Comparison of ENCODE assay signal across 21 mouse cellular contexts in genomic region chr2:71494503-71494902, GRCm38 (mm10). TPM values are rescaled to one million over a fixed set of nuclear protein-coding genes. Genes with fewer than 3 reads are reported as not detected.
DNase-seq lines count a peak whose midpoint lies in the region; ATAC-seq lines count a peak whose summit lies in the region.
"Had no signal": no experiment of that assay in that cellular context is flagged by ENCODE, and none has a peak within 500 bp of the region (broad histone marks: within the 10 kb centered on the region; RNA-seq: fewer than 3 reads in every experiment).

No protein-coding gene starts in this region.

- no peaks in the 10 kb centered on the region for H3K27me3 ChIP-seq in hindbrain, embryonic 14.5 days (ENCODE audit: control insufficient read depth, insufficient read depth, low read length)
- H3K27me3 ChIP-seq in hindbrain, embryonic 11.5 days (ENCODE audit: control insufficient read depth, insufficient read depth, low read length) = no peaks in the 10 kb centered on the region
- no peaks in the 10 kb centered on the region for H3K27me3 ChIP-seq in midbrain, embryonic 13.5 days
- no peaks in the 10 kb centered on the region for H3K27me3 ChIP-seq in intestine, embryonic 16.5 days (replicated peaks; ENCODE audit: control insufficient read depth, insufficient read depth, low read length)
- H3K27me3 ChIP-seq: liver, embryonic 12.5 days; lung, embryonic 15.5 days; neural tube, embryonic 13.5 days had no signal

- no peaks in the 10 kb centered on the region for H3K36me3 ChIP-seq in hindbrain, embryonic 14.5 days (replicated peaks; ENCODE audit: control insufficient read depth, insufficient read depth)
- no peaks in the 10 kb centered on the region for H3K36me3 ChIP-seq in hindbrain, embryonic 11.5 days (ENCODE audit: control insufficient read depth, insufficient read depth, low read length)
- H3K36me3 ChIP-seq in midbrain, embryonic 13.5 days = no peaks in the 10 kb centered on the region
- no peaks in the 10 kb centered on the region for H3K36me3 ChIP-seq in intestine, embryonic 16.5 days (ENCODE audit: control insufficient read depth, insufficient read depth, low read length)
- H3K36me3 ChIP-seq: liver, embryonic 12.5 days; lung, embryonic 15.5 days; neural tube, embryonic 13.5 days had no signal

- no peak for DNase-seq in hindbrain, embryonic 14.5 days (ENCODE audit: low spot score)
- DNase-seq in hindbrain, embryonic 11.5 days (ENCODE audit: low spot score) = no peak
- peak; percentile 38 to 40 for DNase-seq in right cerebral cortex, adult 2 months (ENCODE audit: low spot score in 2 of 2)
- DNase-seq in right cerebral cortex, postnatal 25 days = no peak
- DNase-seq in gastrocnemius, adult 8-10 months (ENCODE audit: low spot score in 2 of 2) = no peak
- DNase-seq: adrenal gland, postnatal 25 days; cerebellum, adult 8-10 months; gastrocnemius, postnatal 10 days; heart, adult 18-20 months; heart, postnatal 4 days; kidney, adult 18-20 months; kidney, postnatal 25 days; layer of hippocampus, adult 9-11 months; spleen, adult 18-20 months; thymus, adult 2 months had no signal

- ATAC-seq in hindbrain, embryonic 14.5 days (ENCODE audit: low FRiP score) = no peak
- ATAC-seq in hindbrain, embryonic 11.5 days (ENCODE audit: low FRiP score) = no peak
- ATAC-seq in midbrain, embryonic 13.5 days = no peak
- no peak for ATAC-seq in intestine, embryonic 16.5 days
- ATAC-seq: liver, embryonic 12.5 days had no signal

- WGBS in hindbrain, embryonic 14.5 days = 42% methylated on average over 10 of the region's 10 CpGs
- WGBS in hindbrain, embryonic 11.5 days = 51% methylated on average over 10 of the region's 10 CpGs
- 38% methylated on average over 10 of the region's 10 CpGs for WGBS in midbrain, embryonic 13.5 days
- 66% methylated on average over 10 of the region's 10 CpGs for WGBS in intestine, embryonic 16.5 days

- H3K4me2 ChIP-seq in hindbrain, embryonic 14.5 days (replicated peaks) = peak overlapping the region; percentile 16; the same call in 1 of the 2 replicates
- H3K4me2 ChIP-seq in hindbrain, embryonic 11.5 days (replicated peaks; ENCODE audit: low read depth, low read length) = no peak overlapping the region
- no peak overlapping the region for H3K4me2 ChIP-seq in midbrain, embryonic 13.5 days (replicated peaks)
- no peak overlapping the region for H3K4me2 ChIP-seq in intestine, embryonic 16.5 days (ENCODE audit: low read depth, low read length)
- H3K4me2 ChIP-seq: liver, embryonic 12.5 days; lung, embryonic 15.5 days; neural tube, embryonic 13.5 days had no signal

- H3K4me3 ChIP-seq in hindbrain, embryonic 14.5 days (replicated peaks; ENCODE audit: low read length) = no peak overlapping the region
- H3K4me3 ChIP-seq in hindbrain, embryonic 11.5 days (ENCODE audit: low read depth, low read length) = no peak overlapping the region
- no peak overlapping the region for H3K4me3 ChIP-seq in midbrain, embryonic 13.5 days (replicated peaks)
- H3K4me3 ChIP-seq in intestine, embryonic 16.5 days (ENCODE audit: low read length) = no peak overlapping the region
- H3K4me3 ChIP-seq: liver, embryonic 12.5 days; lung, embryonic 15.5 days; neural tube, embryonic 13.5 days had no signal

- no peaks in the 10 kb centered on the region for H3K9me3 ChIP-seq in hindbrain, embryonic 14.5 days (ENCODE audit: control insufficient read depth, low read length)
- no peaks in the 10 kb centered on the region for H3K9me3 ChIP-seq in hindbrain, embryonic 11.5 days (ENCODE audit: control insufficient read depth, low read length)
- no peaks in the 10 kb centered on the region for H3K9me3 ChIP-seq in midbrain, embryonic 13.5 days
- no peaks in the 10 kb centered on the region for H3K9me3 ChIP-seq in intestine, embryonic 16.5 days (ENCODE audit: control insufficient read depth, low read length)
- H3K9me3 ChIP-seq: liver, embryonic 12.5 days; lung, embryonic 15.5 days; neural tube, embryonic 13.5 days had no signal

- no peak overlapping the region for H3K9ac ChIP-seq in hindbrain, embryonic 14.5 days
- H3K9ac ChIP-seq in hindbrain, embryonic 11.5 days (ENCODE audit: low read depth, low read length) = no peak overlapping the region
- H3K9ac ChIP-seq in midbrain, embryonic 13.5 days (replicated peaks) = no peak overlapping the region
- H3K9ac ChIP-seq in intestine, embryonic 16.5 days (ENCODE audit: low read depth, low read length) = no peak overlapping the region
- H3K9ac ChIP-seq: liver, embryonic 12.5 days; lung, embryonic 15.5 days; neural tube, embryonic 13.5 days had no signal

- H3K27ac ChIP-seq in hindbrain, embryonic 14.5 days = no peak overlapping the region
- H3K27ac ChIP-seq in hindbrain, embryonic 11.5 days (ENCODE audit: low read depth, low read length) = no peak overlapping the region
- H3K27ac ChIP-seq in midbrain, embryonic 13.5 days = peak overlapping the region; percentile 66; the same call in 1 of the 2 replicates
- no peak overlapping the region for H3K27ac ChIP-seq in intestine, embryonic 16.5 days (ENCODE audit: low read length)
- H3K27ac ChIP-seq: liver, embryonic 12.5 days; lung, embryonic 15.5 days; neural tube, embryonic 13.5 days had no signal

- H3K4me1 ChIP-seq in hindbrain, embryonic 14.5 days (replicated peaks; ENCODE audit: control insufficient read depth, insufficient read depth, low read length) = peaks cover 11% of the 10 kb centered on the region; the same call in 1 of the 2 replicates
- H3K4me1 ChIP-seq in hindbrain, embryonic 11.5 days (replicated peaks; ENCODE audit: control insufficient read depth, insufficient read depth, low read length) = no peaks in the 10 kb centered on the region
- H3K4me1 ChIP-seq in midbrain, embryonic 13.5 days (replicated peaks) = peaks cover 13% of the 10 kb centered on the region
- no peaks in the 10 kb centered on the region for H3K4me1 ChIP-seq in intestine, embryonic 16.5 days (ENCODE audit: control insufficient read depth, insufficient read depth, low read length)

RNA-seq across cellular contexts. Expression of gene Dlx1, which starts 33.4 kb away (rescaled TPM):
- 0.52 TPM in 1 of 2 replicates, not detected in the other for polyA plus RNA-seq in hindbrain, embryonic 14.5 days (2014; fragmentation: Nextera tagmentation; extraction: Ambion mirVana)
- polyA plus RNA-seq in hindbrain, embryonic 11.5 days (2014; fragmentation: Nextera tagmentation; extraction: Ambion mirVana) = 1.6 and 2.1 TPM in 2 replicates
- polyA plus RNA-seq in midbrain, embryonic 13.5 days (2015; fragmentation: Nextera tagmentation; extraction: Ambion mirVana) = 53.6 and 56.4 TPM in 2 replicates
- polyA plus RNA-seq in intestine, embryonic 16.5 days (2015; fragmentation: Nextera tagmentation; extraction: Ambion mirVana) = 4.2 and 5.1 TPM in 2 replicates
- under 1 TPM in 1 of 4 experiments, not detected in 3; 0.12 TPM for total RNA-seq in gastrocnemius, adult 8-10 months (2022)
- polyA plus RNA-seq: heart, embryonic 14.5 days had no signal

RNA-seq across cellular contexts. Expression of gene Metap1d, which starts 41.4 kb away (rescaled TPM):
- polyA plus RNA-seq in hindbrain, embryonic 14.5 days (2014; fragmentation: Nextera tagmentation; extraction: Ambion mirVana) = 30.9 and 32.7 TPM in 2 replicates
- polyA plus RNA-seq in hindbrain, embryonic 11.5 days (2014; fragmentation: Nextera tagmentation; extraction: Ambion mirVana) = 29.9 and 38.0 TPM in 2 replicates
- polyA plus RNA-seq in midbrain, embryonic 13.5 days (2015; fragmentation: Nextera tagmentation; extraction: Ambion mirVana) = 35.1 and 39.3 TPM in 2 replicates
- polyA plus RNA-seq in intestine, embryonic 16.5 days (2015; fragmentation: Nextera tagmentation; extraction: Ambion mirVana) = 32.6 and 34.9 TPM in 2 replicates
- 10 to 100 TPM; 26.5 to 30.6 (median 28.9) TPM for total RNA-seq in gastrocnemius, adult 8-10 months (2022)

RNA-seq across cellular contexts. Expression of gene Dlx2, which starts 52.1 kb away (rescaled TPM):
- 0.23 and 0.28 TPM in 2 replicates for polyA plus RNA-seq in hindbrain, embryonic 14.5 days (2014; fragmentation: Nextera tagmentation; extraction: Ambion mirVana)
- polyA plus RNA-seq in hindbrain, embryonic 11.5 days (2014; fragmentation: Nextera tagmentation; extraction: Ambion mirVana) = 1.9 and 2.2 TPM in 2 replicates
- polyA plus RNA-seq in midbrain, embryonic 13.5 days (2015; fragmentation: Nextera tagmentation; extraction: Ambion mirVana) = 10.5 and 14.6 TPM in 2 replicates
- polyA plus RNA-seq in intestine, embryonic 16.5 days (2015; fragmentation: Nextera tagmentation; extraction: Ambion mirVana) = 1.5 and 1.8 TPM in 2 replicates
- total RNA-seq in gastrocnemius, adult 8-10 months (2022) = not detected
- total RNA-seq: heart, adult 18-20 months had no signal

Comparison
In these comparisons a context has a peak if more than half of its experiments do, and no peak if none do; other contexts are left out.
1. DNase-seq: peak in right cerebral cortex, adult 2 months (2 of 2); none in hindbrain, embryonic 14.5 days (single experiment), hindbrain, embryonic 11.5 days (single experiment), right cerebral cortex, postnatal 25 days (single experiment) and gastrocnemius, adult 8-10 months (0 of 2).